Comparison of ENCODE assay signal across 8 mouse cellular contexts in the genomic region with DNA sequence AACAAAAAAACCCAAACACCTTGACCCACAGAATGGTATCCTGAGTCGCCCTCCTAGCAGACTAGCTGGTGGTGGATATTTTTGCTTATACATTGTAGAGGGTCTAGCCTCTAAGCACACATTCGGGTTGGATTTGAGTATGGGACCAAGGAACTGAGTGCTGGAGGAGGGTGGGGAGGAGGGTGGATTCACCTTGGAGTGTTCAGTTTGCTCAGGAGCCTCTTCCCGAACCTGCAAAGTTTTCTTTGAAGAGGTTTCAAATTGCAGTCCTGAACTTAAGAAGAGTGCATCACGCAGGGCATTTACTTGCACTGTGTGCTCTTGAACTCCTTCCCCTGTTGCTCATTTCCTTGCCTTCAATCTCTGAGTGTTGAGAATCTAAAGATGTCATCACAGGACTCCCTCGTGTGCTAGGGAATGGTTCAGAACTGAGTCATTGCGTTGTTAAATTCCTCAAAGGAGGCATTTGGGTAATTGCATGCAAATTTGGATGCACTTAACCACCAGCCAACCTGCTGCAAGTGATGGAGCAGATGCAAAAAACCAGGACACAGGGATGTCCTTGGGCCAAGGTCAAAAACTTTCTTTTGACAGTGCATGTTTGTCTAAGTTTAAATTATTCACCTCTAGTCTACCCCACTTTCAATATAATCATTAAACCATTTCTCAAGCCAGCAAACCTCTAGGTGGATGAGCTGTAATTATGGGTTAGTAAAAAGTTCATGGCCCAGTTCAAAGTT. TPM values are rescaled to one million over a fixed set of nuclear protein-coding genes. Genes with fewer than 3 reads are reported as not detected.
DNase-seq lines count a peak whose midpoint lies in the region; ATAC-seq and TF ChIP-seq lines count a peak whose summit lies in the region.

No protein-coding gene starts in this region.

- no peaks in the 10 kb centered on the region for H3K9me3 ChIP-seq in heart, embryonic 14.5 days (ENCODE audit: control insufficient read depth, low read length)
- no peaks in the 10 kb centered on the region for H3K9me3 ChIP-seq in liver, embryonic 11.5 days (ENCODE audit: control insufficient read depth, low read length)
- H3K9me3 ChIP-seq in stomach, postnatal 0 days (ENCODE audit: control insufficient read depth, low read length), result no peaks in the 10 kb centered on the region

- H3K27me3 ChIP-seq in heart, embryonic 14.5 days (ENCODE audit: control insufficient read depth, insufficient read depth, low read length), result no peaks in the 10 kb centered on the region
- H3K27me3 ChIP-seq in liver, embryonic 11.5 days (replicated peaks; ENCODE audit: control insufficient read depth, insufficient read depth, low read length), result no peaks in the 10 kb centered on the region
- H3K27me3 ChIP-seq in stomach, postnatal 0 days (ENCODE audit: control insufficient read depth, insufficient read depth, low read length), result no peaks in the 10 kb centered on the region

- WGBS in heart, embryonic 14.5 days, result 8% methylated on average over 6 of the region's 6 CpGs
- 23% methylated on average over 6 of the region's 6 CpGs for WGBS in liver, embryonic 11.5 days
- WGBS in stomach, postnatal 0 days, result 7% methylated on average over 6 of the region's 6 CpGs

- H3K36me3 ChIP-seq in heart, embryonic 14.5 days (ENCODE audit: control insufficient read depth, insufficient read depth, low read length), result no peaks in the 10 kb centered on the region
- H3K36me3 ChIP-seq in liver, embryonic 11.5 days (ENCODE audit: control insufficient read depth, insufficient read depth, low read length), result no peaks in the 10 kb centered on the region
- no peaks in the 10 kb centered on the region for H3K36me3 ChIP-seq in stomach, postnatal 0 days (ENCODE audit: control insufficient read depth, insufficient read depth, low read length)

- peak; percentile 42 for DNase-seq in cerebellum, adult 9-10 months
- DNase-seq in cerebellum, postnatal 10 days, result no peak
- peak; percentile 64 for DNase-seq in Muller cell, postnatal 12 days (ENCODE audit: inconsistent ontology term)
- no peak for DNase-seq in liver, embryonic 11.5 days (ENCODE audit: low spot score)
- no peak for DNase-seq in stomach, postnatal 0 days (ENCODE audit: low spot score)
- DNase-seq in gastrocnemius, postnatal 4 days (ENCODE audit: low spot score in 2 of 2), result no peak
- DNase-seq in thymus, postnatal 25 days, result no peak

- no peak for TF ChIP-seq CTCF in stomach, postnatal 0 days (IDR thresholded peaks at IDR 0.05; ENCODE audit: low read depth)

- no peak for ATAC-seq in heart, embryonic 14.5 days (ENCODE audit: insufficient number of reproducible peaks, insufficient read depth, low FRiP score, low read depth)
- no peak for ATAC-seq in liver, embryonic 11.5 days (replicated peaks; ENCODE audit: low FRiP score)
- no peak for ATAC-seq in stomach, postnatal 0 days (ENCODE audit: low FRiP score, low TSS enrichment)

- no peak for TF ChIP-seq EP300 in stomach, postnatal 0 days (optimal IDR thresholded peaks at IDR 0.05)

- peak overlapping the region; percentile 98 to 99 for H3K27ac ChIP-seq in heart, embryonic 14.5 days (replicated peaks in 1 of 2; ENCODE audit: control insufficient read depth in 1 of 2, insufficient read depth in 1 of 2, low read depth in 2 of 2, low read length in 2 of 2)
- no peak overlapping the region for H3K27ac ChIP-seq in liver, embryonic 11.5 days (ENCODE audit: low read depth, low read length)
- H3K27ac ChIP-seq in stomach, postnatal 0 days (replicated peaks), result peak overlapping the region; percentile 45

- peak overlapping the region; percentile 82 for H3K4me2 ChIP-seq in heart, embryonic 14.5 days (ENCODE audit: low read length)
- peak overlapping the region; percentile 77 for H3K4me2 ChIP-seq in liver, embryonic 11.5 days
- peak overlapping the region; percentile 87 for H3K4me2 ChIP-seq in stomach, postnatal 0 days (replicated peaks; ENCODE audit: low read depth)

- H3K4me1 ChIP-seq in heart, embryonic 14.5 days (ENCODE audit: control insufficient read depth in 2 of 2, insufficient read depth in 2 of 2, low read length in 2 of 2), result peaks cover 15 to 28% of the 10 kb centered on the region in 2 experiments
- no peaks in the 10 kb centered on the region; the same call in 1 of the 2 replicates for H3K4me1 ChIP-seq in liver, embryonic 11.5 days (replicated peaks; ENCODE audit: control insufficient read depth, insufficient read depth, low read length)
- 0 out of 2 replicates have a peak, but pooled peaks cover 4% of the 10 kb centered on the region for H3K4me1 ChIP-seq in stomach, postnatal 0 days (replicated peaks; ENCODE audit: control insufficient read depth, insufficient read depth)

- peak overlapping the region; percentile 90 for H3K9ac ChIP-seq in heart, embryonic 14.5 days (ENCODE audit: low read length)
- H3K9ac ChIP-seq in liver, embryonic 11.5 days (ENCODE audit: low read depth, low read length), result peak overlapping the region; percentile 75
- peak overlapping the region; percentile 81; the same call in 1 of the 2 replicates for H3K9ac ChIP-seq in stomach, postnatal 0 days (ENCODE audit: low read length)

- H3K4me3 ChIP-seq in heart, embryonic 14.5 days (ENCODE audit: control insufficient read depth in 1 of 2, insufficient read depth in 1 of 2, low read depth in 1 of 2, low read length in 2 of 2), result peak overlapping the region; percentile 77 to 90
- peak overlapping the region; percentile 75 for H3K4me3 ChIP-seq in liver, embryonic 11.5 days (ENCODE audit: low read depth, low read length)
- peak overlapping the region; percentile 87 for H3K4me3 ChIP-seq in stomach, postnatal 0 days (ENCODE audit: low read depth, low read length)

RNA-seq across cellular contexts. Expression of a gene that starts 1.7 kb away (rescaled TPM):
- polyA plus RNA-seq in heart, embryonic 14.5 days (2014; fragmentation: Nextera tagmentation; extraction: Ambion mirVana), result 317 and 327 TPM in 2 replicates
- 64.8 and 67.8 TPM in 2 replicates for polyA plus RNA-seq in liver, embryonic 11.5 days (2014; fragmentation: Nextera tagmentation; extraction: Ambion mirVana)
- polyA plus RNA-seq in stomach, postnatal 0 days (2015; fragmentation: Nextera tagmentation; extraction: Ambion mirVana), result 128 and 131 TPM in 2 replicates
- total RNA-seq in gastrocnemius, postnatal 4 days (2021), result 10 to 100 TPM; 80.8 to 87.5 TPM

RNA-seq across cellular contexts. Expression of a gene that starts 32.3 kb away (rescaled TPM):
- 31.6 and 32.5 TPM in 2 replicates for polyA plus RNA-seq in heart, embryonic 14.5 days (2014; fragmentation: Nextera tagmentation; extraction: Ambion mirVana)
- 20.8 and 21.6 TPM in 2 replicates for polyA plus RNA-seq in liver, embryonic 11.5 days (2014; fragmentation: Nextera tagmentation; extraction: Ambion mirVana)
- polyA plus RNA-seq in stomach, postnatal 0 days (2015; fragmentation: Nextera tagmentation; extraction: Ambion mirVana), result 10.9 and 11.5 TPM in 2 replicates
- total RNA-seq in gastrocnemius, postnatal 4 days (2021), result 10 to 100 TPM; 19.2 to 22.8 TPM

RNA-seq across cellular contexts. Expression of a gene that starts 48.5 kb away (rescaled TPM):
- 13.8 and 15.2 TPM in 2 replicates for polyA plus RNA-seq in heart, embryonic 14.5 days (2014; fragmentation: Nextera tagmentation; extraction: Ambion mirVana)
- polyA plus RNA-seq in liver, embryonic 11.5 days (2014; fragmentation: Nextera tagmentation; extraction: Ambion mirVana), result 3.9 and 5.1 TPM in 2 replicates
- 17.3 and 19.0 TPM in 2 replicates for polyA plus RNA-seq in stomach, postnatal 0 days (2015; fragmentation: Nextera tagmentation; extraction: Ambion mirVana)
- 1 to 10 TPM; 7.6 to 9.2 TPM for total RNA-seq in gastrocnemius, postnatal 4 days (2021)

Comparison
In these comparisons a context has a peak if more than half of its experiments do, and no peak if none do; other contexts are left out.
1. DNase-seq: peak in cerebellum, adult 9-10 months (single experiment) and Muller cell, postnatal 12 days (single experiment); none in cerebellum, postnatal 10 days (0 of 2), liver, embryonic 11.5 days (single experiment), stomach, postnatal 0 days (single experiment), gastrocnemius, postnatal 4 days (0 of 2) and thymus, postnatal 25 days (single experiment).
2. Peak in every context shown above with its lines, with median percentiles within 50 percentile points of each other: H3K4me2 ChIP-seq, H3K4me3 ChIP-seq and H3K9ac ChIP-seq.